32 mouse cellular contexts compared by ENCODE assay signal in the genomic region with DNA sequence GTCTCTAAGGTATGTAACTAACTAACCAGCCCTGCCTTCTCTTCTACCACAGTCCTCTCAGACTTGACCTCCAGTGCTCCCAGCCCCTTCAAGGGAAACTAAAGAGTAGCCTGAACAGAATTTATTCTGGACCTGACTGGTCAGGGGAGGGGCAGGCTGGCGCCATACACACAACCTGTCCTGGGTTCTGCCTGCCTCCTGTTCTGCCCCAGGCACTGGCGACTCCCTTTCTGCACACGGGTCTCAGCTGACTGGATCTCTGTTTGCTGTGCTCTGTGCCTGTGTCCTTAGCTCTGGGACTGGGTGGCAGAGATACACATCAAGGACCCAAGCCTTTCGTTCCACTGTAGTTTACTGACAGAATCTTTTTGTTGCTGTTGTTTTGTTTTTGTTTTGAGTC. TPM values are rescaled to one million over a fixed set of nuclear protein-coding genes. Genes with fewer than 3 reads are reported as not detected.
DNase-seq lines count a peak whose midpoint lies in the region; ATAC-seq and TF ChIP-seq lines count a peak whose summit lies in the region.
"Had no signal": no experiment of that assay in that cellular context is flagged by ENCODE, and none has a peak within 500 bp of the region (broad histone marks: within the 10 kb centered on the region; RNA-seq: fewer than 3 reads in every experiment).

No protein-coding gene starts in this region.

- peaks cover 16% of the 10 kb centered on the region for H3K4me1 ChIP-seq in kidney, adult 2 months (ENCODE audit: control insufficient read depth, insufficient read depth, low read length)
- peaks cover 3 to 34% of the 10 kb centered on the region in 2 experiments; a peak in 3 of 4 replicates for H3K4me1 ChIP-seq in ES-E14 (ENCODE audit: control insufficient read depth in 2 of 2, insufficient read depth in 2 of 2, low read length in 2 of 2, poor library complexity in 1 of 2)
- peaks cover 13% of the 10 kb centered on the region for H3K4me1 ChIP-seq in kidney, postnatal 0 days (replicated peaks; ENCODE audit: insufficient read depth, low read length)

- WGBS in kidney, adult 2 months, result 65% methylated on average over 4 of the region's 4 CpGs
- WGBS in kidney, postnatal 0 days, result 56% methylated on average over 4 of the region's 4 CpGs

- ATAC-seq in kidney, postnatal 0 days (replicated peaks; ENCODE audit: low FRiP score, low read depth), result peak; percentile 57
- no peak for ATAC-seq in monocyte, adult 5-6 weeks (replicated peaks; ENCODE audit: insufficient number of reproducible peaks, low FRiP score, low TSS enrichment, poor library complexity, severe bottlenecking)
- ATAC-seq: forebrain, embryonic 16.5 days; intestine, postnatal 0 days; lung, postnatal 0 days; midbrain, embryonic 13.5 days had no signal

- in situ Hi-C loops in ES-E14 (cut with MboI; ENCODE audit: low sequenced_read_pairs in 2 of 2, unreplicated experiment in 2 of 2), result no loop called here

- H3K4me2 ChIP-seq in kidney, postnatal 0 days (ENCODE audit: low read length), result no peak overlapping the region
- H3K4me2 ChIP-seq: embryonic facial prominence, embryonic 13.5 days; heart, embryonic 11.5 days; hindbrain, embryonic 14.5 days; limb, embryonic 12.5 days; midbrain, embryonic 13.5 days had no signal

- no peak for TF ChIP-seq POLR2A in kidney, adult 2 months (IDR thresholded peaks at IDR 0.05; ENCODE audit: low read depth, low read length)

- no peaks in the 10 kb centered on the region for H3K27me3 ChIP-seq in kidney, adult 2 months (replicated peaks; ENCODE audit: control insufficient read depth, insufficient read depth, low read length)
- no peaks in the 10 kb centered on the region for H3K27me3 ChIP-seq in kidney, postnatal 0 days (ENCODE audit: insufficient read depth, low read length)
- H3K27me3 ChIP-seq: embryonic facial prominence, embryonic 13.5 days; limb, embryonic 12.5 days; midbrain, embryonic 13.5 days had no signal

- DNase-seq in kidney, adult 2 months, result peak; percentile 79
- DNase-seq in kidney, adult 18-20 months, result no peak
- no peak for DNase-seq in ES-E14 (ENCODE audit: low read depth, low spot score)
- DNase-seq in kidney, postnatal 0 days (ENCODE audit: low spot score), result no peak
- DNase-seq in naive thymus-derived CD4-positive, alpha-beta T cell, adult 2 months (ENCODE audit: low read depth), result peak; percentile 7
- DNase-seq in cerebellum, adult 11 months, result no peak
- DNase-seq in spleen, postnatal 36 days (ENCODE audit: low spot score in 2 of 2), result no peak
- DNase-seq: adrenal gland, postnatal 25 days; gastrocnemius, postnatal 14 days; heart, adult 11 months; heart, postnatal 4 days; lung, postnatal 4 days; spleen, adult 18-20 months had no signal

- peak overlapping the region; percentile 13; the same call in 1 of the 2 replicates for H3K9ac ChIP-seq in ES-E14 (ENCODE audit: insufficient read depth, low read depth, low read length, poor library complexity, severe bottlenecking)
- H3K9ac ChIP-seq in kidney, postnatal 0 days (ENCODE audit: low read depth, low read length), result no peak overlapping the region
- H3K9ac ChIP-seq: embryonic facial prominence, embryonic 13.5 days; hindbrain, embryonic 14.5 days; limb, embryonic 12.5 days; midbrain, embryonic 13.5 days had no signal

- peak overlapping the region; percentile 57 for H3K27ac ChIP-seq in kidney, adult 2 months (ENCODE audit: insufficient read depth, low read depth, low read length)
- H3K27ac ChIP-seq in ES-E14 (ENCODE audit: insufficient read depth, low read depth, low read length, poor library complexity, severe bottlenecking), result peak overlapping the region; percentile 29
- H3K27ac ChIP-seq in kidney, postnatal 0 days, result peak overlapping the region; percentile 54
- H3K27ac ChIP-seq: forebrain, embryonic 10.5 days; hindbrain, embryonic 14.5 days; left cerebral cortex, adult 2 months; limb, embryonic 12.5 days; midbrain, embryonic 13.5 days had no signal

- no peak for TF ChIP-seq CTCF in kidney, adult 2 months (conservative IDR thresholded peaks at IDR 0.05; ENCODE audit: insufficient read depth, insufficient read length, low read depth, low read length)
- no peak for TF ChIP-seq CTCF in kidney, postnatal 0 days (IDR thresholded peaks at IDR 0.05; ENCODE audit: low read depth)

- H3K36me3 ChIP-seq in kidney, adult 2 months (ENCODE audit: control insufficient read depth, insufficient read depth, low read length), result no peaks in the 10 kb centered on the region
- peaks cover 3% of the 10 kb centered on the region; the same call in 1 of the 2 replicates for H3K36me3 ChIP-seq in ES-E14 (ENCODE audit: control insufficient read depth, insufficient read depth, low read length, poor library complexity, severe bottlenecking)
- H3K36me3 ChIP-seq in kidney, postnatal 0 days (ENCODE audit: insufficient read depth, low read length), result no peaks in the 10 kb centered on the region
- H3K36me3 ChIP-seq: embryonic facial prominence, embryonic 13.5 days; forebrain, embryonic 10.5 days; limb, embryonic 12.5 days; midbrain, embryonic 13.5 days had no signal

- no peak overlapping the region for H3K4me3 ChIP-seq in kidney, adult 2 months (ENCODE audit: insufficient read depth, low read depth, low read length)
- no peak overlapping the region for H3K4me3 ChIP-seq in ES-E14 (ENCODE audit: insufficient read depth in 1 of 2, low read depth in 1 of 2, low read length in 2 of 2, poor library complexity in 1 of 2, severe bottlenecking in 1 of 2)
- no peak overlapping the region for H3K4me3 ChIP-seq in kidney, postnatal 0 days (replicated peaks; ENCODE audit: low read depth, low read length)
- H3K4me3 ChIP-seq: embryonic facial prominence, embryonic 13.5 days; forebrain, embryonic 10.5 days; left cerebral cortex, adult 2 months; limb, embryonic 12.5 days; megakaryocyte, embryonic 14.5 days; midbrain, embryonic 13.5 days had no signal

- no peaks in the 10 kb centered on the region for H3K9me3 ChIP-seq in ES-E14 (ENCODE audit: control insufficient read depth, insufficient read depth, low read depth, low read length)
- H3K9me3 ChIP-seq in kidney, postnatal 0 days (replicated peaks; ENCODE audit: low read length), result no peaks in the 10 kb centered on the region
- H3K9me3 ChIP-seq: embryonic facial prominence, embryonic 13.5 days; forebrain, embryonic 10.5 days; limb, embryonic 12.5 days; megakaryocyte, embryonic 14.5 days; midbrain, embryonic 13.5 days had no signal

TF ChIP-seq in ES-E14, 5 proteins besides CTCF, POLR2A, EP300 and RAD21:
- TF ChIP-seq ZC3H11A (IDR thresholded peaks at IDR 0.05; ENCODE audit: borderline replicate concordance, low read depth, low read length) (no peak), ZNF384 (IDR thresholded peaks at IDR 0.05; ENCODE audit: low read depth, low read length) (no peak), HCFC1 (IDR thresholded peaks at IDR 0.05; ENCODE audit: borderline replicate concordance, insufficient read depth, low read length) (no peak), MAFK (IDR thresholded peaks at IDR 0.05; ENCODE audit: insufficient read depth, low read depth, low read length) (no peak), CHD2 (IDR thresholded peaks at IDR 0.05; ENCODE audit: low read depth, low read length) (no peak)
TF ChIP-seq in ES-E14: peak in this region for 0.

RNA-seq across cellular contexts. Expression of a gene that starts 6.5 kb away (rescaled TPM):
- 369 and 408 TPM in 2 replicates for polyA plus RNA-seq in kidney, adult 2 months (2012; rRNA removed)
- 1,660 and 1,758 TPM in 2 replicates for total RNA-seq in ES-E14 (2012; rRNA removed)
- polyA plus RNA-seq in kidney, postnatal 0 days (2015; fragmentation: Nextera tagmentation; extraction: Ambion mirVana), result 1,330 and 1,432 TPM in 2 replicates
- total RNA-seq in monocyte, adult 5-6 weeks (2017), result 826 to 1,618 TPM (median 1,101 TPM) in 3 replicates

RNA-seq across cellular contexts. Expression of a gene that starts 15.9 kb away (rescaled TPM):
- polyA plus RNA-seq in kidney, adult 2 months (2012; rRNA removed), result 75.5 and 96.1 TPM in 2 replicates
- 96.7 and 98.7 TPM in 2 replicates for total RNA-seq in ES-E14 (2012; rRNA removed)
- 131 and 138 TPM in 2 replicates for polyA plus RNA-seq in kidney, postnatal 0 days (2015; fragmentation: Nextera tagmentation; extraction: Ambion mirVana)
- total RNA-seq in monocyte, adult 5-6 weeks (2017), result 26.7 to 47.1 TPM (median 39.0 TPM) in 3 replicates

RNA-seq across cellular contexts. Expression of a gene that starts 19.9 kb away (rescaled TPM):
- 89.5 and 90.4 TPM in 2 replicates for polyA plus RNA-seq in kidney, adult 2 months (2012; rRNA removed)
- 321 and 677 TPM in 2 replicates for total RNA-seq in ES-E14 (2012; rRNA removed)
- 93.6 and 101 TPM in 2 replicates for polyA plus RNA-seq in kidney, postnatal 0 days (2015; fragmentation: Nextera tagmentation; extraction: Ambion mirVana)
- total RNA-seq in monocyte, adult 5-6 weeks (2017), result 34.4 to 64.6 TPM (median 37.8 TPM) in 3 replicates

RNA-seq across cellular contexts. Expression of a gene that starts 22.3 kb away (rescaled TPM):
- 6.4 and 7.1 TPM in 2 replicates for polyA plus RNA-seq in kidney, adult 2 months (2012; rRNA removed)
- total RNA-seq in ES-E14 (2012; rRNA removed), result 66.0 and 95.3 TPM in 2 replicates
- 16.7 and 18.4 TPM in 2 replicates for polyA plus RNA-seq in kidney, postnatal 0 days (2015; fragmentation: Nextera tagmentation; extraction: Ambion mirVana)
- total RNA-seq in monocyte, adult 5-6 weeks (2017), result not detected in 3 replicates
- total RNA-seq: adrenal gland, adult 18-20 months; adrenal gland, postnatal 25 days; common myeloid progenitor, adult 5-6 weeks; heart, postnatal 4 days; layer of hippocampus, adult 18-20 months; layer of hippocampus, postnatal 14 days; left cerebral cortex, adult 2 months; left cerebral cortex, postnatal 25 days; liver, adult 2 months; neutrophil, adult 5-6 weeks had no signal
- polyA plus RNA-seq: forebrain, embryonic 16.5 days; heart, embryonic 11.5 days; hindbrain, embryonic 14.5 days; liver, adult 2 months; lung, postnatal 0 days; midbrain, embryonic 13.5 days had no signal

RNA-seq across cellular contexts. Expression of a gene that starts 24.1 kb away (rescaled TPM):
- polyA plus RNA-seq in kidney, adult 2 months (2012; rRNA removed), result 4.3 and 5.8 TPM in 2 replicates
- total RNA-seq in ES-E14 (2012; rRNA removed), result 2.1 and 2.2 TPM in 2 replicates
- 4.8 and 5.1 TPM in 2 replicates for polyA plus RNA-seq in kidney, postnatal 0 days (2015; fragmentation: Nextera tagmentation; extraction: Ambion mirVana)
- 55.6 to 60.0 TPM (median 55.9 TPM) in 3 replicates for total RNA-seq in monocyte, adult 5-6 weeks (2017)

Comparison
In these comparisons a context has a peak if more than half of its experiments do, and no peak if none do; other contexts are left out.
1. DNase-seq: peak in kidney, adult 2 months (single experiment) and naive thymus-derived CD4-positive, alpha-beta T cell, adult 2 months (single experiment); none in kidney, adult 18-20 months (single experiment), ES-E14 (single experiment), kidney, postnatal 0 days (single experiment), cerebellum, adult 11 months (single experiment) and spleen, postnatal 36 days (0 of 2).
2. Peak in every context shown above with its lines, with median percentiles within 50 percentile points of each other: H3K27ac ChIP-seq.